Mouse (Mus musculus): ENCODE measurements around the gene Tspoap1. TPM values are rescaled to one million over a fixed set of nuclear protein-coding genes. Genes with fewer than 3 reads are reported as not detected.

Gene Tspoap1
- polyA plus RNA-seq (2015; fragmentation: Nextera tagmentation; extraction: Ambion mirVana): 26.4 and 47.4 TPM in 2 replicates

- peak within 1 kb of the TSS; percentile 86 for H3K9ac ChIP-seq (replicated peaks; ENCODE audit: low read depth, low read length)
- no peaks in the 10 kb centered on the region for H3K9me3 ChIP-seq (ENCODE audit: control insufficient read depth, low read length)
- H3K4me3 ChIP-seq (replicated peaks; ENCODE audit: low read length): peak within 1 kb of the TSS; percentile 59
- 3% methylated on average over 23 of the region's 23 CpGs for WGBS
- H3K4me2 ChIP-seq (ENCODE audit: low read length): peak within 1 kb of the TSS; percentile 74
- no peaks in the 10 kb centered on the region for H3K36me3 ChIP-seq (ENCODE audit: control insufficient read depth, insufficient read depth)
- H3K4me1 ChIP-seq (replicated peaks; ENCODE audit: control insufficient read depth, insufficient read depth, low read length): peaks cover 51% of the 10 kb centered on the region
- H3K27me3 ChIP-seq (replicated peaks; ENCODE audit: control insufficient read depth, insufficient read depth, low read length): no peaks in the 10 kb centered on the region
- peak within 1 kb of the TSS; percentile 84 for H3K27ac ChIP-seq (ENCODE audit: low read length)
- peak; percentile 89 for ATAC-seq
Measured at GRCm38 (mm10) chr11:87760301-87761081, at the start of gene Tspoap1. Tspoap1 (plus strand) TSS chr11:87760541.

- H3K9ac ChIP-seq (replicated peaks; ENCODE audit: low read depth, low read length): no peak overlapping the region
- 82% methylated on average over 4 of the region's 4 CpGs for whole genome bisulfite sequencing
- H3K4me1 ChIP-seq (replicated peaks; ENCODE audit: control insufficient read depth, insufficient read depth, low read length): peaks cover 8% of the 10 kb centered on the region
- peaks cover 3% of the 10 kb centered on the region; the same call in 1 of the 2 replicates for H3K27me3 ChIP-seq (replicated peaks; ENCODE audit: control insufficient read depth, insufficient read depth, low read length)
- no peak overlapping the region for H3K4me2 ChIP-seq (ENCODE audit: low read length)
- no peaks in the 10 kb centered on the region for H3K36me3 ChIP-seq (ENCODE audit: control insufficient read depth, insufficient read depth)
- no peaks in the 10 kb centered on the region for H3K9me3 ChIP-seq (ENCODE audit: control insufficient read depth, low read length)
- no peak overlapping the region for H3K27ac ChIP-seq (ENCODE audit: low read length)
- ATAC-seq: no peak
- H3K4me3 ChIP-seq (replicated peaks; ENCODE audit: low read length): no peak overlapping the region
Measured at GRCm38 (mm10) chr11:87712188-87712587, 48.2 kb upstream of the Tspoap1 start.

DNA sequence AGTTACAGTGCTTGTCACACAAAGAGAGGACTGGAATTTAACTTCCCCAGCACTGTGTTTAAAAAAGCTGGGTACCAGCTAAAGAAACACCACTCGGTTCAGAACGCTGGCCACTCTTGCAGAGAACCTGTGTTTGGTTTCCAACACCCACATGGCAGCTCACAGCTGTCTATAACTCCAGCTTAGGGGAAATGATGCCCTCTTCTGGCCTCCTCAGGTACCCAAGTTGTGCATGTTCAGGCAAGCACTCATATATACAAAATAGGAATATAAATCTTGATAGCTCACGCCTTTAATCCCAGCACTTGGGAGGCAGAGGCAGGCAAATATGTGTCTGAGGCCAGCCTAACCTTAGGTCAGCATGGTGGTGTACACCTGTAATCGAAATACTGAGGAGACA is 44.3 kb upstream of the Tspoap1 start:
- H3K27me3 ChIP-seq (replicated peaks; ENCODE audit: control insufficient read depth, insufficient read depth, low read length): no peaks in the 10 kb centered on the region
- ATAC-seq: no peak
- H3K4me3 ChIP-seq (replicated peaks; ENCODE audit: low read length): no peak overlapping the region
- H3K4me1 ChIP-seq (replicated peaks; ENCODE audit: control insufficient read depth, insufficient read depth, low read length): no peaks in the 10 kb centered on the region
- no peak overlapping the region for H3K4me2 ChIP-seq (ENCODE audit: low read length)
- no peaks in the 10 kb centered on the region for H3K36me3 ChIP-seq (ENCODE audit: control insufficient read depth, insufficient read depth)
- WGBS: 84% methylated on average over 4 of the region's 4 CpGs
- no peak overlapping the region for H3K9ac ChIP-seq (replicated peaks; ENCODE audit: low read depth, low read length)
- H3K27ac ChIP-seq (ENCODE audit: low read length): no peak overlapping the region
- H3K9me3 ChIP-seq (ENCODE audit: control insufficient read depth, low read length): no peaks in the 10 kb centered on the region

GRCm38 (mm10) chr11:87719526-87719925 is 40.8 kb upstream of the Tspoap1 start:
- Histone ChIP-seq H3K27me3 (replicated peaks; ENCODE audit: control insufficient read depth, insufficient read depth, low read length) (no peaks in the 10 kb centered on the region), H3K4me1 (replicated peaks; ENCODE audit: control insufficient read depth, insufficient read depth, low read length) (no peaks in the 10 kb centered on the region), H3K9ac (replicated peaks; ENCODE audit: low read depth, low read length) (no peak overlapping the region), H3K4me3 (replicated peaks; ENCODE audit: low read length) (no peak overlapping the region), H3K9me3 (ENCODE audit: control insufficient read depth, low read length) (no peaks in the 10 kb centered on the region), H3K36me3 (ENCODE audit: control insufficient read depth, insufficient read depth) (no peaks in the 10 kb centered on the region), H3K27ac (ENCODE audit: low read length) (no peak overlapping the region), H3K4me2 (ENCODE audit: low read length) (no peak overlapping the region)
- WGBS: 71% methylated on average over 7 of the region's 7 CpGs
- no peak for ATAC-seq

DNA sequence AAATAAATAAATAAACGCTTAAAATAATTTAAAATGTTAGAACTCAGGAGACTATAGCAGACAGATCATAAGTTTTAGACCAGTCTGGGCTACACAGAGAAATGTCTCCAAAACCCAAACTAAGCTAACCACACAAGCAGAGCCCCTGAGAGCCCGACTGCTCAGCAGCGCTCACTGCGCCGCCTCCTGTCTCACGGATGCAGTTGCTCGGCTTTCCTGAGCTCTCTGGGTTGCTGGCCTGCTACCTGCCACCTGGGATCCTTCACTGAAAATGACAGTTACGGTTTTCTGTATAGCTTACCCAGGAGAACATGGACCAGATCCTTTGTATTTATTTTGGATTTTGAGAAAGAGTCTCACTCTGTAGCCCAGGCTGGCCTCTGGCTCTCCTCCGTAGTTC is 40.0 kb upstream of the Tspoap1 start:
- Histone ChIP-seq H3K9ac (replicated peaks; ENCODE audit: low read depth, low read length) (no peak overlapping the region), H3K9me3 (ENCODE audit: control insufficient read depth, low read length) (no peaks in the 10 kb centered on the region), H3K4me2 (ENCODE audit: low read length) (no peak overlapping the region), H3K36me3 (ENCODE audit: control insufficient read depth, insufficient read depth) (no peaks in the 10 kb centered on the region), H3K27me3 (replicated peaks; ENCODE audit: control insufficient read depth, insufficient read depth, low read length) (no peaks in the 10 kb centered on the region), H3K4me1 (replicated peaks; ENCODE audit: control insufficient read depth, insufficient read depth, low read length) (no peaks in the 10 kb centered on the region), H3K27ac (ENCODE audit: low read length) (no peak overlapping the region), H3K4me3 (replicated peaks; ENCODE audit: low read length) (no peak overlapping the region)
- ATAC-seq: no peak
- 58% methylated on average over 9 of the region's 9 CpGs for WGBS

DNA sequence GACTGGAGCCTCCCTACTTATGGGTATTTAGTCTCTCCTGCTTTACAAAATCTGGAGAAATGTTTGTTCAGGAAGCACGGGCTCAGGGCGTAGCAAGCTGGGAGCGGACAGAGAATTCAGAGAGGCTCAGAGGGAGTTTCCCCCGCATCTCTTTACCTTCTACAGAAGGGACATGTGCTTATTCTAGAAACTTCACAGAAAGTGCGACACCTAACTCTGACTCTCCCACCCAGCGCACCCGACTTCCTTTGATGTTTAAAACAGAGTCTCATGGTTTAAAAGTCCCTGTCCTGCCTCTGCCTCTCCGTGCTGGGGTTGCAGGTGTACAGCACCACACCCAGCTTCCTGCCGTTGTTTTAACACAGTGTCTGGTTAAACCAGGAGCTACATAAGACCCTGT is 39.5 kb upstream of the Tspoap1 start:
- ATAC-seq: no peak

DNA sequence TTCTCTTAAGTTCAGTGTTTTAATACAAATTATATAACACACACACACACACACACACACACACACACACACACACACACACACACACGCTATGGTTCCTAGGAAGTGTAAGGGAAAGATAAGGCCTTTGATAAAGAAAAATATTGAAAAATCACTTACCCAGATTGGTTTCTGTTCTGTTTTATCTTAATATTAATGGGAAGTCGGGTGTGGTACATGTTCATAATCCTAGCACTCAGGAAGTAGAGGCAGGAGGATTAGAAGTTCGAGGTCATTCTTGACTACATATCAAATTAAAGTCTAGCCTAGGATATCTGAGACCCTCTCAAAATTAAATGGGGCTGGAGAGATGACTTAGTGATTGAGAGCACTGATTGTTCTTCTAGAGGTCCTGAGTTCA is 38.2 kb upstream of the Tspoap1 start:
- Histone ChIP-seq H3K9ac (replicated peaks; ENCODE audit: low read depth, low read length) (no peak overlapping the region), H3K9me3 (ENCODE audit: control insufficient read depth, low read length) (no peaks in the 10 kb centered on the region), H3K4me1 (replicated peaks; ENCODE audit: control insufficient read depth, insufficient read depth, low read length) (no peaks in the 10 kb centered on the region), H3K27ac (ENCODE audit: low read length) (no peak overlapping the region), H3K27me3 (replicated peaks; ENCODE audit: control insufficient read depth, insufficient read depth, low read length) (no peaks in the 10 kb centered on the region), H3K4me3 (replicated peaks; ENCODE audit: low read length) (no peak overlapping the region), H3K4me2 (ENCODE audit: low read length) (no peak overlapping the region), H3K36me3 (ENCODE audit: control insufficient read depth, insufficient read depth) (no peaks in the 10 kb centered on the region)
- WGBS: 79% methylated on average over 3 of the region's 3 CpGs
- no peak for ATAC-seq

More for the DNA sequence above, 39.5 kb upstream of the Tspoap1 start:
- H3K4me2 ChIP-seq (ENCODE audit: low read length): no peak overlapping the region
- H3K27ac ChIP-seq (ENCODE audit: low read length): no peak overlapping the region
- 78% methylated on average over 9 of the region's 9 CpGs for WGBS
- H3K36me3 ChIP-seq (ENCODE audit: control insufficient read depth, insufficient read depth): no peaks in the 10 kb centered on the region
- no peaks in the 10 kb centered on the region for H3K4me1 ChIP-seq (replicated peaks; ENCODE audit: control insufficient read depth, insufficient read depth, low read length)
- no peak overlapping the region for H3K9ac ChIP-seq (replicated peaks; ENCODE audit: low read depth, low read length)
- no peaks in the 10 kb centered on the region for H3K27me3 ChIP-seq (replicated peaks; ENCODE audit: control insufficient read depth, insufficient read depth, low read length)
- H3K9me3 ChIP-seq (ENCODE audit: control insufficient read depth, low read length): no peaks in the 10 kb centered on the region
- H3K4me3 ChIP-seq (replicated peaks; ENCODE audit: low read length): no peak overlapping the region

DNA sequence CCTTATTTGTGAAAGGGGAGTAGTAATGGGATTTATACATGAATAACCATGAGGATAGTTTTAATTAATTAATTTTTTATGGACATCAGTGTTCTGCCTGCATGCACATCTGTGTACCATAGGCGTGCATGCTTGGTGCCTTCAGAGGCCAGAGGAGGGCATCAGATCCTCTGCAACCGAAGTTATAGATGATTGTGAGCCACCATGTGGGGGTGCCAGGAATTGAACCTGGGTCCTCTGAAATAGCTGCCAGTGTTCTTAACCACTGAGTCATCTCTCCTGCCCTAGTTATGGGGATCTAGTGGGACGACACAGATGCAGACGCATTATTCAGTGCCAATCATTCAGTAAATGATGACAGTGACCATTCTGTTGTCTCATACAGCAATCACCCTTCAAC is 37.5 kb upstream of the Tspoap1 start:
- ATAC-seq: no peak
- Histone ChIP-seq H3K9ac (replicated peaks; ENCODE audit: low read depth, low read length) (no peak overlapping the region), H3K9me3 (ENCODE audit: control insufficient read depth, low read length) (no peaks in the 10 kb centered on the region), H3K36me3 (ENCODE audit: control insufficient read depth, insufficient read depth) (no peaks in the 10 kb centered on the region), H3K4me3 (replicated peaks; ENCODE audit: low read length) (no peak overlapping the region), H3K27ac (ENCODE audit: low read length) (no peak overlapping the region), H3K4me2 (ENCODE audit: low read length) (no peak overlapping the region), H3K4me1 (replicated peaks; ENCODE audit: control insufficient read depth, insufficient read depth, low read length) (no peaks in the 10 kb centered on the region), H3K27me3 (replicated peaks; ENCODE audit: control insufficient read depth, insufficient read depth, low read length) (no peaks in the 10 kb centered on the region)
- WGBS: 83% methylated on average over 4 of the region's 4 CpGs

DNA sequence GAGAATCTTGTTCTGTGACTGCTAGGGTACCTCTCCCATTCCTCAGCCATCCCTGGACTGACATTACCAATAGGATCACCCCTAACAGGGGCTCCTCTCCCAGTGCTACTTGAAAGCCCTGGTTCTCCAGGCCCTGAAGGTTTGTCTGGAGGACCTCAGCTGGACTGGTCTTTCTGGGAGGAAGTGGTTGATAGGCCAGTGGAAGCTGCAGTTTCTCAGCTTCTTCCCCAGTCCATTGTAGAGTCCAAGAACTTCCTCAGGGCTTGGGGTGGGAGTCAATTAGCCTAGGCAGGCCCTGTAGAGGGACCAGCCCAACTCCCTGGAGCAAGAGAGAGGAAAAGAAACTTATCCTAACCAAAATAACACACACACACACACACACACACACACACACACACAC is 34.8 kb upstream of the Tspoap1 start:
- no peak for ATAC-seq
- no peak overlapping the region for H3K27ac ChIP-seq (ENCODE audit: low read length)
- H3K27me3 ChIP-seq (replicated peaks; ENCODE audit: control insufficient read depth, insufficient read depth, low read length): no peaks in the 10 kb centered on the region
- H3K36me3 ChIP-seq (ENCODE audit: control insufficient read depth, insufficient read depth): no peaks in the 10 kb centered on the region
- H3K9ac ChIP-seq (replicated peaks; ENCODE audit: low read depth, low read length): no peak overlapping the region
- no peak overlapping the region for H3K4me3 ChIP-seq (replicated peaks; ENCODE audit: low read length)
- H3K9me3 ChIP-seq (ENCODE audit: control insufficient read depth, low read length): no peaks in the 10 kb centered on the region
- no peak overlapping the region for H3K4me2 ChIP-seq (ENCODE audit: low read length)
- H3K4me1 ChIP-seq (replicated peaks; ENCODE audit: control insufficient read depth, insufficient read depth, low read length): no peaks in the 10 kb centered on the region

Measured in forebrain, embryonic 16.5 days (tissue).